Comparison of ENCODE assay signal across 1 mouse cellular context in the genomic region with DNA sequence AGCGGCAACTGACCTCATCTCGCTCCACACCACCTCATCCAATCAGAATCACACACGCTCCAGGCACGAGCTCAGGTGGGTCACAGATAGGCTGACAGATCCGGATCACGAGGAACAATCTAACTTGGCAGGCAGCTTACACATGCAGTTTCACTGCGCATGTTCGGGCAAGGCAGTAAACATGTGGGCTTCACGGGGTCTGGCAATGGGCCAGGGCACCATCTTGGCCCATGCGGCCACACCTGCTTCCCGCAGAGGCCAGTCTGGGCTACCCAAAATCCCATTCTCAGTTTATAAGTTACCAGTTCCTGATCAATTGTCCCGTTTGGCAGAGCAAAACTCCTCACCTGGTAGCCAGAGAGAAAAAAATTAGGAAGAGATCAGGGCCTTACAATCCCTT. TPM values are rescaled to one million over a fixed set of nuclear protein-coding genes. Genes with fewer than 3 reads are reported as not detected.
"Had no signal": no experiment of that assay in that cellular context is flagged by ENCODE, and none has a peak within 500 bp of the region (broad histone marks: within the 10 kb centered on the region; RNA-seq: fewer than 3 reads in every experiment).

No protein-coding gene starts in this region.

RNA-seq across cellular contexts. Expression of gene Gng4, which starts 14.0 kb away (rescaled TPM):
- total RNA-seq: hematopoietic stem cell, adult 5-6 weeks had no signal
